Mouse (Mus musculus): Measurements from ENCODE around the gene Igsf8.

DNA sequence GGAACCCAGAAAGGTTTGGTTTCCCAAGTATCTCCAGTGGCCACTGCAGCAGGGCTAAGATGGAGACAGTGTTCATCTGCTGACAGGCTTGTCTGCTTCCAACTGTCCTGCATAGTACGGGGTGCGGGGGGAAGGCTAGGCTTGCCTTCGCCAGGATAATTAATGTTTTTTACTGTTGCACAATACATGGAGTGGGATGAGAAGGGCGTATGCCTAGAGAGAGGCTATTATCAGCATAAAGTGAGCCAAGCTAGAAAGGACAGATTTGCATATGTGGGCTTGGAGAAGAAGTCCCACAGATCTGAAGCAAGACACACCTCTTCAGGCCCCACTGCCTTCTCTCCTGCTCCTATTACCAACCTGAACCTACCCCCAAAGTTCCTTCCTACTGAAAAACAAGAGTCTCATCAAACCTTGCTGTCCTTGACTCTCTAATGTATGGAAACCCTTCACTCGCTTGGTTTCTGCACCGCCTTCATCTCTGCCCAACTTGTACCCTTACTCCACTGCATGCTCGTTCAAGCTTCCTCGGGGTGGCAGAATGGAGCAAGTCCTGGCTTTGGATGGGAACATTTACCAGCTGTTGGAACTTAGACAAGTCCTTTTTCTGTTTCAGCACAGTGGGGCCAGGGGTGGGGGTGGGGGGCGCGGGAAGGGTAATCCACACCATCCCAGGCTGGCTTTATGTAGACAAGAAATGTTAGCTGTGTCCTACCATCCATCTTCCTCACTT lies 20.2 kb downstream of the Igsf8 start:
- TF ChIP-seq CTCF (IDR thresholded peaks at IDR 0.05; ENCODE audit: control insufficient read depth, insufficient read depth, low read length) = no peak
- no peak for TF ChIP-seq POLR2A (IDR thresholded peaks at IDR 0.05; ENCODE audit: borderline replicate concordance, control insufficient read depth, low read depth, low read length)
